Mouse (Mus musculus): ENCODE measurements around the gene Ap3d1. TPM values are rescaled to one million over a fixed set of nuclear protein-coding genes. Genes with fewer than 3 reads are reported as not detected.

The Ap3d1 gene
- polyA plus RNA-seq, 1 experiment from 2014 or later: 102 TPM

- Histone ChIP-seq H3K4me2 (ENCODE audit: low read length) (no peak overlapping the region), H3K4me3 (ENCODE audit: low read length) (no peak overlapping the region), H3K9ac (ENCODE audit: low read depth, low read length) (no peak overlapping the region), H3K4me1 (ENCODE audit: control insufficient read depth, insufficient read depth, low read depth, low read length) (no peaks in the 10 kb centered on the region), H3K27me3 (replicated peaks; ENCODE audit: control insufficient read depth, insufficient read depth, low read length) (no peaks in the 10 kb centered on the region), H3K9me3 (ENCODE audit: control insufficient read depth, low read length) (no peaks in the 10 kb centered on the region), H3K27ac (ENCODE audit: low read depth, low read length) (no peak overlapping the region), H3K36me3 (ENCODE audit: control insufficient read depth, insufficient read depth, low read length) (peaks cover 32% of the 10 kb centered on the region)
- ATAC-seq: no peak
- 93% methylated on average over 6 of the region's 6 CpGs for WGBS
Observed at GRCm38 (mm10) chr10:80776358-80776869, 34.4 kb upstream of the Ap3d1 start.

- no peaks in the 10 kb centered on the region for H3K27me3 ChIP-seq (replicated peaks; ENCODE audit: control insufficient read depth, insufficient read depth, low read length)
- no peaks in the 10 kb centered on the region for H3K9me3 ChIP-seq (ENCODE audit: control insufficient read depth, low read length)
- H3K36me3 ChIP-seq (ENCODE audit: control insufficient read depth, insufficient read depth, low read length): peaks cover 32% of the 10 kb centered on the region
- no peak overlapping the region for H3K4me2 ChIP-seq (ENCODE audit: low read length)
- WGBS: 95% methylated on average over 4 of the region's 4 CpGs
- no peak overlapping the region for H3K4me3 ChIP-seq (ENCODE audit: low read length)
- no peak overlapping the region for H3K27ac ChIP-seq (ENCODE audit: low read depth, low read length)
- H3K4me1 ChIP-seq (ENCODE audit: control insufficient read depth, insufficient read depth, low read depth, low read length): no peaks in the 10 kb centered on the region
- no peak for ATAC-seq
- no peak overlapping the region for H3K9ac ChIP-seq (ENCODE audit: low read depth, low read length)
Observed at GRCm38 (mm10) chr10:80775731-80776130, 33.7 kb upstream of the Ap3d1 start.

- Histone ChIP-seq H3K4me1 (ENCODE audit: control insufficient read depth, insufficient read depth, low read depth, low read length) (no peaks in the 10 kb centered on the region), H3K4me2 (ENCODE audit: low read length) (no peak overlapping the region), H3K9ac (ENCODE audit: low read depth, low read length) (no peak overlapping the region), H3K4me3 (ENCODE audit: low read length) (no peak overlapping the region), H3K27ac (ENCODE audit: low read depth, low read length) (no peak overlapping the region), H3K9me3 (ENCODE audit: control insufficient read depth, low read length) (no peaks in the 10 kb centered on the region), H3K36me3 (ENCODE audit: control insufficient read depth, insufficient read depth, low read length) (peaks cover 37% of the 10 kb centered on the region), H3K27me3 (replicated peaks; ENCODE audit: control insufficient read depth, insufficient read depth, low read length) (no peaks in the 10 kb centered on the region)
- peak; percentile 41; the same call in 1 of the 2 replicates for ATAC-seq
- WGBS: 88% methylated on average over 4 of the region's 4 CpGs
Observed at GRCm38 (mm10) chr10:80774981-80775380, 32.9 kb upstream of the Ap3d1 start.

- no peak overlapping the region for H3K4me3 ChIP-seq (ENCODE audit: low read length)
- no peaks in the 10 kb centered on the region for H3K27me3 ChIP-seq (replicated peaks; ENCODE audit: control insufficient read depth, insufficient read depth, low read length)
- H3K9ac ChIP-seq (ENCODE audit: low read depth, low read length): no peak overlapping the region
- WGBS: 61% methylated on average over 2 of the region's 2 CpGs
- H3K4me2 ChIP-seq (ENCODE audit: low read length): no peak overlapping the region
- H3K9me3 ChIP-seq (ENCODE audit: control insufficient read depth, low read length): no peaks in the 10 kb centered on the region
- no peak overlapping the region for H3K27ac ChIP-seq (ENCODE audit: low read depth, low read length)
- peak; percentile 79 for ATAC-seq
- no peaks in the 10 kb centered on the region for H3K4me1 ChIP-seq (ENCODE audit: control insufficient read depth, insufficient read depth, low read depth, low read length)
- H3K36me3 ChIP-seq (ENCODE audit: control insufficient read depth, insufficient read depth, low read length): peaks cover 39% of the 10 kb centered on the region
Observed at GRCm38 (mm10) chr10:80774549-80774948, 32.5 kb upstream of the Ap3d1 start.

- Histone ChIP-seq H3K4me1 (ENCODE audit: control insufficient read depth, insufficient read depth, low read depth, low read length) (no peaks in the 10 kb centered on the region), H3K4me2 (ENCODE audit: low read length) (no peak overlapping the region), H3K4me3 (ENCODE audit: low read length) (no peak overlapping the region), H3K9ac (ENCODE audit: low read depth, low read length) (no peak overlapping the region), H3K27ac (ENCODE audit: low read depth, low read length) (no peak overlapping the region), H3K36me3 (ENCODE audit: control insufficient read depth, insufficient read depth, low read length) (peaks cover 43% of the 10 kb centered on the region), H3K9me3 (ENCODE audit: control insufficient read depth, low read length) (no peaks in the 10 kb centered on the region), H3K27me3 (replicated peaks; ENCODE audit: control insufficient read depth, insufficient read depth, low read length) (no peaks in the 10 kb centered on the region)
- 86% methylated on average over 5 of the region's 5 CpGs for WGBS
- ATAC-seq: no peak
Observed at GRCm38 (mm10) chr10:80773816-80774215, 31.8 kb upstream of the Ap3d1 start.

GRCm38 (mm10) chr10:80768365-80768764 lies 26.3 kb upstream of the Ap3d1 start:
- no peaks in the 10 kb centered on the region for H3K9me3 ChIP-seq (ENCODE audit: control insufficient read depth, low read length)
- no peak overlapping the region for H3K4me3 ChIP-seq (ENCODE audit: low read length)
- H3K4me1 ChIP-seq (ENCODE audit: control insufficient read depth, insufficient read depth, low read depth, low read length): no peaks in the 10 kb centered on the region
- peaks cover 44% of the 10 kb centered on the region for H3K36me3 ChIP-seq (ENCODE audit: control insufficient read depth, insufficient read depth, low read length)
- H3K4me2 ChIP-seq (ENCODE audit: low read length): no peak overlapping the region
- no peaks in the 10 kb centered on the region for H3K27me3 ChIP-seq (replicated peaks; ENCODE audit: control insufficient read depth, insufficient read depth, low read length)
- WGBS: 84% methylated on average over 6 of the region's 6 CpGs
- no peak overlapping the region for H3K9ac ChIP-seq (ENCODE audit: low read depth, low read length)
- no peak for ATAC-seq
- H3K27ac ChIP-seq (ENCODE audit: low read depth, low read length): no peak overlapping the region

GRCm38 (mm10) chr10:80766161-80766815 lies 24.2 kb upstream of the Ap3d1 start:
- 90% methylated on average over 10 of the region's 10 CpGs for WGBS
- no peaks in the 10 kb centered on the region for H3K27me3 ChIP-seq (replicated peaks; ENCODE audit: control insufficient read depth, insufficient read depth, low read length)
- H3K27ac ChIP-seq (ENCODE audit: low read depth, low read length): no peak overlapping the region
- H3K9me3 ChIP-seq (ENCODE audit: control insufficient read depth, low read length): no peaks in the 10 kb centered on the region
- H3K4me3 ChIP-seq (ENCODE audit: low read length): no peak overlapping the region
- H3K4me2 ChIP-seq (ENCODE audit: low read length): no peak overlapping the region
- no peaks in the 10 kb centered on the region for H3K4me1 ChIP-seq (ENCODE audit: control insufficient read depth, insufficient read depth, low read depth, low read length)
- no peak overlapping the region for H3K9ac ChIP-seq (ENCODE audit: low read depth, low read length)
- H3K36me3 ChIP-seq (ENCODE audit: control insufficient read depth, insufficient read depth, low read length): peaks cover 36% of the 10 kb centered on the region
- ATAC-seq: no peak

GRCm38 (mm10) chr10:80765746-80766145 lies 23.7 kb upstream of the Ap3d1 start:
- H3K4me2 ChIP-seq (ENCODE audit: low read length): no peak overlapping the region
- H3K4me1 ChIP-seq (ENCODE audit: control insufficient read depth, insufficient read depth, low read depth, low read length): peaks cover under 1% of the 10 kb centered on the region; the same call in 1 of the 2 replicates
- H3K9ac ChIP-seq (ENCODE audit: low read depth, low read length): no peak overlapping the region
- no peaks in the 10 kb centered on the region for H3K27me3 ChIP-seq (replicated peaks; ENCODE audit: control insufficient read depth, insufficient read depth, low read length)
- 87% methylated on average over 2 of the region's 2 CpGs for WGBS
- no peak for ATAC-seq
- peaks cover 31% of the 10 kb centered on the region for H3K36me3 ChIP-seq (ENCODE audit: control insufficient read depth, insufficient read depth, low read length)
- H3K9me3 ChIP-seq (ENCODE audit: control insufficient read depth, low read length): no peaks in the 10 kb centered on the region
- no peak overlapping the region for H3K4me3 ChIP-seq (ENCODE audit: low read length)
- no peak overlapping the region for H3K27ac ChIP-seq (ENCODE audit: low read depth, low read length)

GRCm38 (mm10) chr10:80763502-80763901 lies 21.4 kb upstream of the Ap3d1 start:
- H3K9ac ChIP-seq (ENCODE audit: low read depth, low read length): no peak overlapping the region
- peaks cover 4% of the 10 kb centered on the region for H3K4me1 ChIP-seq (ENCODE audit: control insufficient read depth, insufficient read depth, low read depth, low read length)
- H3K27me3 ChIP-seq (replicated peaks; ENCODE audit: control insufficient read depth, insufficient read depth, low read length): no peaks in the 10 kb centered on the region
- no peak for ATAC-seq
- 98% methylated on average over 2 of the region's 2 CpGs for WGBS
- no peak overlapping the region for H3K4me2 ChIP-seq (ENCODE audit: low read length)
- H3K9me3 ChIP-seq (ENCODE audit: control insufficient read depth, low read length): no peaks in the 10 kb centered on the region
- H3K36me3 ChIP-seq (ENCODE audit: control insufficient read depth, insufficient read depth, low read length): peaks cover 17% of the 10 kb centered on the region
- H3K27ac ChIP-seq (ENCODE audit: low read depth, low read length): no peak overlapping the region
- no peak overlapping the region for H3K4me3 ChIP-seq (ENCODE audit: low read length)
